Mouse (Mus musculus) B cell, adult 2 months (primary cell): ENCODE results near the gene Rtcb.
A peak's percentile ranks its signal among the peaks of the same experiment; 100 is the strongest.

Experiments used
- DNase-seq, 2 experiments: peaks; one replicate each; pipeline ENCODE4 v3.0.0; 2022

Gene Rtcb

DNA sequence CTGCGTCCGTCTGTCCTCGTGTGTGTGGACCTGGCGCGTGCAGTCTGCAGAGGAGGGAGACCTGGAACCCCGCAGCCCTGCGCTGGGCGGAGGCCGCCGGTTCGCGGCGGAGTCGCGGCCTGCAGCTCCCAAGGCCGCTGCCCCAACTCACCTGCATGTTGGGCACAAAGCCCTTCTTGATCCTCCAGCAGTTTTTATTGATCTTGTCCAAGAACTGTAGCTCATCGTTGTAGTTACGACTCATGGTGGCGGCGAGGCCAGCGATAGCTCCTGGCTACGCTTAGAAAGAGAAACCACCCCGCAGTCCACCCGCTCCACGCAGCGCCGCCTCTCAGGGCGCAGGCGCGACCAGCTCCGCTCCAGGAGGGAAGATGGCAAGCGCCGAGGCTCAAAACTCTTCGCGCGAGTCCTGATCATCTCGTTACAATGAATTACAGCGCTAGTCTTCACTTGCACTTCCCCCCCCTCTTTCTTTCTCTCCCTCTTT, at the start of gene Rtcb:
Gene Rtcb, minus strand, starts transcription at position 360 of the 487 bp plus-strand sequence.
- peak; percentile 94 for DNase-seq

DNA sequence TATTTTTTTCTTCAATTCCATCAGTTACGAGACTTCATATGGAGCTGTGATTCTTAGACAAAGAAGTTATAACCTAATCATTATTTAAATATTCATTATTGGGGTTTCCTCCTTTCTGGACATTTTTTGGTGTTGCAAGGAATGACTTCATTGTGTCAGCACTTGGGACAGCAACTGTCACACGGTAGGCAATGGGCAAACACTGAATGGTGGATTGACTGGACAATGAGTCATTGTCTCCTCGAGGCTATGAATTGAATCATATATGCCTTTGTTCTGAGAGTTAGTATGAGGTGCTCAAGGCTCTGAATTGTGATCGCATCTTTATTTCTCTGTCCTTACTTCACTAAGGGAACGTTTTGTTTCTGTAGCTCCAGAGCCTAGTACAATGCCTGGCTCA, 48.8 kb upstream of the Rtcb start:
- no peak for DNase-seq

DNA sequence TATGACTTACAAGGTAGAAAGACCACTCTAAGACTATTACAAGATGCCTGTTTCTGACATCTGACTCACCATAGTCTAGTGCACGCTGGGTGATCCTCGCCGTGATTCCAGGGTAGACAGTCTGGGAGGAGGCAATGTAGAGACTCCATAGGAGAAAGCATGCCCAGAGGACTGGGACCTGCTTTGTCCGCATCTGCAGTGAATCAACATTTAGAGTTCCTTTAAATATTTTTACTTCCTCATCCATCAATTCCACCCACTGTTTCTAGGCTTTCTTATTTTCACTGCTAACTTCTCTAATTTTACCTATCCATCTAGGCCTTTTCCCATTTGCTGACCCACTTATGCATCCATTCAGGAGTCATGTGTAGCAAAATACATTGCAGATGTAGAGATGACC, 42.8 kb upstream of the Rtcb start:
- DNase-seq, result no peak

DNA sequence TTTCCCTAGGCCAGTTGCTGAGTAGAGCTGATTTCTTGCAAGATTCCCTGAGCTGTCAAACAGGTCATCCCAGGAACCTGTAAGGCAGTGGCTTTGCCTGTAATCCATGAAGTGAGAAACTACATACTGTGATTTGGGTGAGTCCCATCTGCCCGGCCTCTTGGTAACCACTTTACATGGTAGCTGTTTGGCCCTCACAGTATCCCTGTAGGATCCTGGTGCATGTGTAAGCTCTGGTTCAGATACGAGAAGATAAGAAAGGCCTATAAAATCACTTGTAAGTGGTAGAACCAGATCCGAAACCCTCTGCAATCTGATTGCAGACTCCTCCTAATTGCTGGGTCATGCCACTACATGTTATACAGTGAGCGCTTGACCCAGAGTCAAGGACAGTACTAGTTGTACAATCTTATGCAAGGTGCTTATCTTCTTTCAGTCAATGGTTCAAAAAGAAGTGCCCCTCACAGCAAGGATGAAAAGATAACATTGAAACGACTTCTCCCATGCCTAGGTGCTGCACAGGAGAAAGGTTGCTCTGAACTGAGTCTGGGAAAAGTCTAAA, 37.0 kb upstream of the Rtcb start:
- DNase-seq, result no peak

DNA sequence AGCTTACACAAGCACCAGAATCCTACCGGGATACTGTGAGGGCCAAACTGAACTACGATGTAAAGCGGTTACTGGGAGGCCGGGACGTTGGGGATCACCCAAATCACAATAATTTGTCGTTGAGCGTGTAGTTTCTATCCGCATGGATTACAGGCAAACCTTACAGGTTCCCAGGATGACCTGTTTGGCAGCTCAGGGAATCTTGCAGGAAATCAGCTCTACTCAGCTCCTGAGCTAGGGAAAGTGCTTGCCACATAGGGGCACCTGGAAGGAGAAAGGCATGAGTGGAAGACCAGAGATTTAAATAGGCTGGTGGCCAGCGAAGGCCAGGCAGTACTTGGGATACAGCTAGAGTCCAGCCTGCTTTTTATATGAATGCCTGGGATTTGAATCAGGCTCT, 36.2 kb upstream of the Rtcb start:
- no peak for DNase-seq

DNA sequence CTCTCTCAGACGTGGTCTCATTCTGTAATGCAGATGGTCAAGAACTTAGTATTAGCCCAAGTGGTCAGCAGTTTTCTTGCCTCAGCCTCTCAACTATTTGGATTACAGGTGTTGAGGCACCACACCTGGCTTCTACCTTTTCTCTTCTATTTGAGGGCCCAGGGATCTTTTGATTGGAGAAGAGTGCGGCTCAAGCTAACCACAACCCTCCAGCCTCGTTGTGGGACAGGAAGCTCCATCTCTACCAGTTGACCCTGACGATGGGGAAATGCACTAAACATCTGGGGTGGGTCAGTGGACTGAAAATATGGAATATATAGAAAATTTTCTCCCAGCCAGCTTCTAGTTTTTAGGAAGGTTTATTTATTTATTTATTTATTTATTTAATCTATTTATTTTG, 34.8 kb upstream of the Rtcb start:
- no peak for DNase-seq

DNA sequence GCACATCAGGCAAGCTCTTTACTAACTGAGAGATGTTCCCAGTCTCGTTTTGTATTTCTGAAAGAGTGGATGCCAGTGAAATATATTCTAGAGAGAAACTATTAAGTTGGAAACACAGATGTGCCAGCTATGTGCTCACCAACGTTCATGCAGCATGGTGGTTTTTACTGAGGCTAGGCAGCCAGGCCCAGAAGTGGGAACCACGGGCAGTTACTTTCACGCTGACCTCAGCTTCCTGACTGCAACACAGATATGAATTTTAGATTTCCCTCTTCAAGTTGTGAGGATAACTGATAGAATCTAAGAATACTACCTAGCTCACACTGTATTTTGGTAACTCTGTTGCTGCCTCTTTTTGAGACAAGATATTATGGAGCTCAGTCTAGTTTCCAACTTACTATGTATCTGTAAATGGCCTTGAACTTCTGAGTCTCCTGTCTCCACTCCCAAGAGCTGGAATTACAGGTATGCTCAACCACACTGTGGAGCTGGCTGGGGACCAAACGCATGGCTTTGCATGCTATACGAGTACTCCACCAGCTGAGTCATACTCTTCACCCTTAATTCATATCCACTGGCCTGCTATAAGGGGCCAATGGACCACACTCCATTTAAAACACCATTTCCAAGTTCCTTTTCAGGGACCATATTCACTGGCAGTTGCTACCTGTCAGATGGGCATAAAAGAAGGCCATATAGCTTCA, 31.9 kb upstream of the Rtcb start:
- no peak for DNase-seq

DNA sequence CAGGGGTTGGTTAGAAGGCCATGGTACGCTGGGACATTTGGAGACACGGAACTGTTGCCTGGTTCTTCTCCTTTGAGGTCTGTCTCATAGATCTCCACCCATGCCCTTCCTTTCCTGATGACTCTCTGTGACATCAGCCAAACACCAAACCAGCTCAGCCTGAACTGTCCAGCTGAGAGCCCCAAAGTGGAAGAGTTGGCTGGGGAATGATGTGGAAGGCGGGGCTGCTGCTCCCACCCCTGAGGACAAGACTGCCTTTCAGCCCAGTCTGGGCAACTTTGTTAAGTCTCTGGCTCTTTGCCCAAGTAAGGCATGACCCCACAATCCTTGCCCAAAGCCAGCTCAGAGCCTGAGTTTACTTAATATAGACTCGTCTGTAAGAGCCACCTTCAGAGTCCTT, 15.3 kb upstream of the Rtcb start:
- no peak for DNase-seq

DNA sequence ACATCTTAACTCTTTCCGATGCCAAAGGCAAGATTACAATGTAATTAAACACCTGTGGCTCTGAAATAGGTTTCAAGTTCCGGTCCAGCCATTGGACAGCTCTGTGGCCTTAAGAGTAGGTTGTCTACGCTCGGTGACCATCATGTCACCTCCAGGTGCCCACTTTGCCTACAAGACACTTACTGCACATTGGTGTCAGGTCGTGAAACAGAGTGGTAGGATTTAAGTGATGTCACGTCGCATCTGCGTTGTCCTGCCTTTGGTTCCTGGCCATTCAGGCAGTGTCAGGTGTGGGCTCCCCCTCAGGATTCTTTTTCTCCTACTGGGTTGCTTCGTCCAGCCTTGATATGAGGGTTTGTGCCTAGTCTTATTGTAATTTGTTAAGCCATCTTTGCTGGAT, 14.2 kb upstream of the Rtcb start:
- DNase-seq, result no peak

DNA sequence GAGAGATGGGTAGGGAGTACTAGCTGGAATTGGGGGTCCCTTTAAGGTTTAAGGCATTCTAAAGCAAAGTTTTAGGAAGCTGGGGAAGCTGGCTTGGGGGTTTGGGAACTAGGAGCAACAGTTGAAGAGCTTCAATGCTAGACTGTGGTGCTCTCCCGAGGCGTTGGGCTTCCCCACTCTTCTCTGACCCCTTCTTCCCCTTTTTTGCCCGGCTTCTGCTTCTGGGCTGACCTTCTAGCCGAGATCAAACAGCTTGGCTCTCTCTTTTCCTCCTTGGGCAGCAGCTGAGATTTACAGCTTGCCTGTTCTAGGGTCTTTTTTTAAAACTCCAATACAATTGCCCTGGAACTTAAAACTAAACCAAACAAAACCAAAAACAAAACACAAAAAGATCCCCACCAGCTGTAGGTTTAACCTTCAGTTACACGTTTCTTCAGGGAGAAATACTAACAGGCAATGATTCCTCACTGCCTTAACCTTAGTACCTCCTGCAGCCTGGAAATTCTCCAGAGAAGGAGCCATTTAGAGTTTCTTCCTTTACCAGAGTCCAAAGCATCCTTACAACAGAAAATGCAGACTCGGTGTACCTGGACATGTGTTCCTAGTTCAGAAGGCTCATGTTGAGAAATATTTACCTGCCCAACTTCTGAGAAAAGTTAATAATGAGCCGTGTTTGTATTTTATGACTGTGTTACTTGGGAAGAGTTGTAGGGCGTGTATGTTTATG, 12.4 kb upstream of the Rtcb start:
- peak; percentile 12 to 21 for DNase-seq

DNA sequence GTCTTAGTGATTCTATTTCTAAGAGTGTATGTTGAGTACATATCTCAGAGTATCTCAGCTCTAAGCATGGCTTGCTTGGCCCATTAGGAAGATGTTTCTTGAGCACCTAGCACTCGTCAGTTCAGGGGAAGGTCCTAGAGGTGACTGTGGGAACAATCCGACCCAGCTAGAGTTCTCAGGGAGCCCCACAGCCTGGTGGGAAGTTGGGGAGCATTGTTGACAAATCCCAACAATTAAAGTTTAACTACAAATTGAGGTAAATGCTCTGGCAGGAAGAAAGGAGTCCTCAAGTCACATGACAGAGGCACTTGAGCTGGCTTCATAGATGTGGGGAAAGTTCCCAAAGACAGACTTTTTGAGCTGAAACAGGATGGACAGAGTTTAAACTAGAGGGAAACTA, 11.1 kb upstream of the Rtcb start:
- no peak for DNase-seq

DNA sequence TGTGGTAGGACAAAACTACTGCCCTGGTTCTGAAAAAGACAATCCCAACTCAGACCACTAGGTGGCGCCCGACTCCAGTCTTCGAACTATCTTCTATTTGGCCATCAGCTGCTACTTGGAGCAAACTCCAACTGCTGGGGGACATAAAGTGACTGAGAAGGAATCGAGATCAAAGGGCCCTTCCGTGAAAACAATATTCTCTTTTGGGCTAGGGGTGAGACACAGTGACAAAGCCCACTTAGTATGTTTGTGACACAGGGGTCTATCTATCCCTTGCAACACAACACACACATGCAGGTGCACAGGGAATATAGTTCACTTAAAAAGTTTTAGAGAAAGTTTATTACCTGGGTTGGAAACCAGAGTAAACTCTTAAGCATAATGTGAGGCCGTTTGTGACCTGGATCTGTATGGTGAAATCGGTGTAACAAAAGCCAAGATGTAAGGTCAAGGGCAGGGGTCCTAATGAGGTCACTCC, 10.6 kb upstream of the Rtcb start:
- DNase-seq, result peak; percentile 86

DNA sequence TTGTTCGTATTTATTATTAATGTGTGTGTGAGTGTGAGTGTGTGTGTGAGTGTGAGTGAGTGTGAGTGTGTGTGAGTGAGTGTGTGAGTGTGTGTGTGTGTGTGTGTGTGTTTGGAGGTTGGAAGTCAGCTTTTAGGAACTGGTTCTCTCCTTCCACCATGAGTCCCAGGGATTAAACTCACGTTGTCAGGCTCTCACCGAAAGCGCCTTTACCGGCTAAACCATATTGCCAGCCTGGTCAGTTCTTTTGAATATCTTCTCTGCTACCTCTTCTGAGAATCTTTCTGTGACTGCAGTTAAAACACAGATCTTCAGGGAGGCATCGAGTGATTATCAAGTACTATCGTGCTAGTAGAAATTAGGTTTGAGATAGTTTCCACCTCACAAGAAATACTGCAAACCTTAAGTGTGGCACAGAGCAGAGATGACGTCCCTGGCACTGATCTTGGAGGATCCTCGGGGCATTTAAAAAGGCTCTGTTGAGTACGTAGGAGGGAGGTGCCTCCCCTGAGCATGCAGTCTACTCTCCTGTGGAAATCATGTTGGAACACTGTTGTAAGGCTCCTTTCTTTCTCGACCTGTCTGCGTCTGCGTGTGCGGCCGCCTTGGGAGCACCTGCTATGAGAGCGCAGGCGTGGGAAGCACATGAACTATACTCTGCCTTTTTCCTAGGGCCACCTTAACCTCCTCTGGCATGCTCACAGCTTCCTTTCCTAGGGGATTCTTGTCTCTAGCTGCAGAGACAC, 10.0 kb upstream of the Rtcb start:
- no peak for DNase-seq

DNA sequence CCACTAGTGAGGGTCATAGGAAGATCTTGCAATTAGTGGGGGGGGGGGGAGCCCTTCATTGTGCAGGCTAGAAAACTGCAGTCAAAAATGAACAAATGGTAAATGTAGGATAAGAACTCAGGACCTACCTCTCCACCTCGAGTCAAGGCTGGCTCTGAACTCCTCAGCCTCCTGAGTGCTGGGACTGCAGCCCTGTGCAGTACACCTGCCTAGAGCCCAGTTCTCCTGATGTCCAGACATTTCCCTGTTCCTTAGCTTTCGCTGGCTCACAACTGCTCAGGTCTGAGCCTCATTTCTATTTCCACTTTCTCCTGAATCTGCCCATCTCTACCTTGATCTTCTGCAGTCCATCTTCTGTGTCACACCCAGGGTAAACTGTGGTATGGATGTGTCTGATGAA, 8.9 kb upstream of the Rtcb start:
- DNase-seq, result no peak

DNA sequence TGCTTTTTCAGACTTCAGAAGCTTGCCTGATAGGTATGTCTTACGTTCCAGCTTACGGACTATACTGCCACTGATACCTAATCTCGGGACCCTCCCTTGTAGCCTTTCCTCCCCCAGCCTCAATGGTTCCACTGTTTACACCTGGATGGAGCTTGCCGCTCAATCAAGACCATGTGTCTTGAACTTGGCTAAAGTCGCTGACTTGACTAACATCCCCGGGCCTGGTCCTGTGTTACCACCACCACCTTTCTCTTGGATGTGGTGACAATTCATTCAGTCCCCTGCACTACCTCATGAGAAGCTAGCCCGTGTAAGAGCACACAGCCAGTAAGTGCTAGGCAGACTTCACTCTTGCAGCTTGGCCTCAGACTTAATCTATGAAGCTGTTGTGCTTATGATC, 6.7 kb upstream of the Rtcb start:
- no peak for DNase-seq

DNA sequence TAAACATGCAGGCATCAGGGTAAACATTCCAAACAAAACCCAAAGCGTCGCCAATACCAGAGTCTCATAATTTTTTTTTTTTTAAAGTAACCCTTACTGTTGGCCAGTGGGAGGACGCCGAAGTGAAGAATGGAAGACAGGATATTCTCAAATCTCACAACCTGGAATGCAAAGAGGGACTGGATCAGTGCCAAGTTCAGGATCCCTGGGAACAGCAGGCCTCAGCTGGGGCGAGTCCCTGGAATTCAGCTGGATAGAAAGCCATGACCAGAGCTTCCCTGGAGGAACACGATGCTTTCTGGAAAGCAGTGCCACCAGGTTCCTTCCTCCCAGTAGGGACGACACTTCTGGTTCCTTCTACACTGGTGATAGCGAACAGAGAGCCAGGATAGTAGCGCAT, 5.3 kb upstream of the Rtcb start:
- DNase-seq, result no peak

DNA sequence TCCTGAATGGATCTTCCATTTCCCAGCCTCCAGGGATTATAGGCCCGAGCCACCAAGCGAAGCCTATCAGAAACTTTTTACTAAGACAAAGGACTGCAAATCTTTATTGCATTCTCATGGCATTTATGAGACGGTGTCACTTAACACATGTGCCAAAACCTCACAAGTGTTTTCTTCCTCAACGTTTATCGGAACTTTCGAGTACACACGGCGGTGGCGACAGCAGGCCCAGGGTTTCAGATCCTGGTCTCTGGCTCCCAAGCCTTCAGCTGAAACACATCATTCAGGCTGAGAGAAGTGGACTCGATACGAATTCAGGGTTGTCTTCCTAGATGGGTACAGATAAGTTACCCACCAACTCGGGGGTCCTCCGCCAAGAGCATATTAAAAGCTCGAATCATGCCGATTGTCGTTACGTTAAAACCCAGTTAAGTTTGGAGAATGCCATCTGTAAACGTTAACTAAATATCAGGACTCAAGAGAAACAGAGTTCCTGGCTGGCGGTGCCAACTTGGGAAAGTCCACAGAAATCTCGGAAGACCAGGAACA, 678 bp downstream of the Rtcb start:
- peak in 1 of 2 experiments; percentile 14 for DNase-seq

DNA sequence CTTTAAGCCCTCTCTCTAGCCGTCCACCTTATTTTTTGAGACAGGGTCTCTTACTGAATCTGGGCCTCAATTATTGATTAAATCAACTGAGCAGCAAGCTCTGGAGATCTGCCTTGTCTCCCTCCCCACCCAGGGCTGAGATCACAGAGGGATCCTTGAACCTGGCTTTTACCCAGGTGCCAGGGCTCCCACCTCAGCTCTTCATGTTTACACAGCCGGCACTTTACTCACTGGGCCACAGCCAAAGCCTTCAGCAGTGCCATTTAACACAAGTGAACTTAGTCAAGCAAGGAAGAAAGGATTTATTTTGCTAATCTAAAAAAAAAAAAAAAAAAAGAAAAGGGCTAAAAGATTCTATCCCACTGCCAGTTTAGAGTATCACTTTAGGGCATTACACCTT, 3.2 kb downstream of the Rtcb start:
- no peak for DNase-seq

DNA sequence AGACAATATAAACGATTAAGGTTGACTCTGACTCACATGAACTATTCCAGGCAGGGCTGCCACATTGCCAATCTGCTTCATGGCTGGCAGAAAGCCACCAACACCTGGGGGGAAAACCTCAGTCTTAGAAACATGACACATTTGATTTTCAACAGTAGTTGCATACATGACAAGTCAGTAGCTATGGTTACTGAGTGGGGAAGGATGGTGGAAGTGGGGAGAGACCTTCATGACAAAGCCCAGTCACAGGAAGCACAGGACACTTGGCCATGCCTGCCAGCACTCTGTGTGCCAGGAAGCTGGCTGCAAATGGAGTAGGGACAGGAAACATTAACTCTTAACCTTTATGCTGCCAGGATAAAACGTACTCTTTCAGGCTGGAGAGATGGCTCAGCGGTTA, 4.2 kb downstream of the Rtcb start:
- peak; percentile 27 to 47 for DNase-seq

DNA sequence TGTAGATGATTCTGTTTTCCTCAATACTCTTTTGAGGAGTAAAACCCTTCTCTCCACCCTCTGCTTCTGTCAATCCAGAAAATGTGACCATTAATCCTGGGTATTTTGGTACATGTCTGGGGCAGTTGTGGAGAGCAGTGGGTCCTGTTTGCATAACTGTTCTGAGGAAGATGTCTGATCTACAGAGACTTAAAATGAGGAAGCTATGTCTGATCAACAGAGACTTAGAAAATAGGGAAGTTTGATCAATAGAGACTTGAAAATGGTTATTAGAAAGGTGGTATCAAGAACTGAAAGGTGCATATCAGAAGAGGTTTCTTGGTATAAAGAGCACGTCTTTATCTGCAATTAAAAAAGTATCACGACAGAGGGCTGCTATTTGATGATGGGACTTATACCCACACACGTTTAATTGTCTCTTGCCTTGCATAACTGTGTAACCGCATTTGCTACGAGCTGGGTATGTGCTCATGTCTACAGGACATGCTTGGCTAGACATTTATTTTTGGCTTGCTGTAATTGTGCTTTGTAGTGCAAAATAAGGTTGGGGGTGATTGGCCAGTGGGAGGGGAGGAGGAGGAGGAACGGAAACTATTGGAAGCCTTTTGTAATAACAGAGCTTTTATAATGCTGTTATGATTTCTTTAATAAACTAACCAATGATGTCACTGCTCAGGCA, 5.7 kb downstream of the Rtcb start:
- DNase-seq, result peak; percentile 60 to 62

DNA sequence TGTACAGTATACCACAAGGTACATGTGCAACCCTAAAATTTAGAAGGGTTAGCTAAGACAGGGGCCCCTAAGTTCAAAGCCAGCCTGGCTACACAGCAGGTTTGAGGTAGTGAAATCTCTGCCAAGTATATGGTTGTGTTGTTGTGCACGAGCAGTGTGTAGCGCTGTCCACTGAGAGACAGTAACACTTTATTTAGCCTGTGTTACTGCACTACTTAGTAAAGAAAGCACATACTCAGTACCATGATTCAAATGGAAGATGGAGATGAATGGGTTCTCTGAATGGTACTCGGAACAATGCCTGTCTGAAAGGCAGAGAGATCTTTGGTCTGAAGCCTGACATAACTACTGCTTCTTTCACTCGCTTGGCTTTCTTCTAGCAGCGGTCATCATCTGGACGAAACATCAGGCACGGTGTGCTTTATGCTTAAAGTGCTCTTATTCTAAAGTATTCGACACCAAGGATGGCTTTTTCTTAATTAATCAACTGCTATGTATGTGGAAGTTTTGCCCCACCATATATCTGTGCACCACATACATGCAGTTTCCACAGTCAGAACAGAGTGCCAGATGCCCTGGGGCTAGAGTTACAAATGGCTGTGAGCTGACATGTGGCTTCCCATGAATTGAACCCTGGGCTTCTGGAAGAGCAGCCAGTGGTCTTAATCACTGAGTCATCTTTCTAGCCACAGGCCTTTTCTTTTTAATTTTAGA, 9.0 kb downstream of the Rtcb start:
- DNase-seq, result no peak
